Mouse (Mus musculus): ENCODE results near the gene Ppdpf. TPM values are rescaled to one million over a fixed set of nuclear protein-coding genes. Genes with fewer than 3 reads are reported as not detected.

Gene Ppdpf
- polyA plus RNA-seq, 2 experiments = 44.6 to 115 TPM

GRCm38 (mm10) chr2:181233443-181233842 is 46.4 kb downstream of the Ppdpf start:
- Histone ChIP-seq H3K9ac (replicated peaks) (no peak overlapping the region), H3K27ac (no peak overlapping the region), H3K27me3 (ENCODE audit: control insufficient read depth, insufficient read depth, low read length) (no peaks in the 10 kb centered on the region), H3K4me1 (replicated peaks; ENCODE audit: control insufficient read depth in 2 of 2, insufficient read depth in 2 of 2, low read length in 1 of 2) (no peaks in the 10 kb centered on the region), H3K9me3 (ENCODE audit: control insufficient read depth, low read length) (no peaks in the 10 kb centered on the region), H3K4me2 (ENCODE audit: low read depth) (no peak overlapping the region), H3K36me3 (replicated peaks; ENCODE audit: control insufficient read depth, insufficient read depth, low read depth) (no peaks in the 10 kb centered on the region; the same call in 1 of the 2 replicates), H3K4me3 (ENCODE audit: insufficient read depth in 1 of 2, low read depth in 2 of 2, low read length in 2 of 2) (no peak overlapping the region)
- WGBS (ENCODE audit: insufficient replicate concordance) = 88% methylated on average over 15 of the region's 15 CpGs
- DNase-seq (ENCODE audit: low read depth in 3 of 3, low spot score in 3 of 3) (no peak), ATAC-seq (ENCODE audit: insufficient read depth) (no peak)
- TF ChIP-seq CTCF (IDR thresholded peaks at IDR 0.05; ENCODE audit: low read depth) (no peak), EP300 (IDR thresholded peaks at IDR 0.05; ENCODE audit: low read depth) (no peak)

DNA sequence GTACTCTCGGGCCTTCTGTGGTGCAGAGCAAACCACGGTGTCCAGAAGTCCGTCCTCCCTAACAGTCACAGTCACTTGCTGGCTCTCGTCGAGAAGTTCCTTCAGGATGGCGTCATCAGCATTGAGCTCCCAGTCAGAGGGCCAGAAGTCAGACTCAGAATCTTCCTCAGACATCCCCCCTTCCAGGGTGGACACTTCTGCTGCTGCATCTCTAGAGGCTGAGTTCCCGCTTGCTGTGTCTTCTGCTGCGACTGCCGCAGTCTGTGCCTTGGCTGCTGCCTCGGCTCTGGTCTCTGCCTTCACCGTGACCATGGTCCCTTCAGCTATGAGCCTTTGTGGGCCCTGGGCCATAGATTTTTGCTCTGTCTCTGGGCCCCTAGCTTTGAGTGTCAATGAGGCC is 47.6 kb downstream of the Ppdpf start:
- H3K4me2 ChIP-seq (ENCODE audit: low read depth) = no peak overlapping the region
- no peak for ATAC-seq (ENCODE audit: insufficient read depth)
- TF ChIP-seq CTCF (IDR thresholded peaks at IDR 0.05; ENCODE audit: low read depth) = no peak
- no peak for TF ChIP-seq EP300 (IDR thresholded peaks at IDR 0.05; ENCODE audit: low read depth)
- no peaks in the 10 kb centered on the region for H3K27me3 ChIP-seq (ENCODE audit: control insufficient read depth, insufficient read depth, low read length)
- no peak overlapping the region for H3K4me3 ChIP-seq (ENCODE audit: insufficient read depth in 1 of 2, low read depth in 2 of 2, low read length in 2 of 2)
- no peaks in the 10 kb centered on the region for H3K4me1 ChIP-seq (replicated peaks; ENCODE audit: control insufficient read depth in 2 of 2, insufficient read depth in 2 of 2, low read length in 1 of 2)
- H3K9me3 ChIP-seq (ENCODE audit: control insufficient read depth, low read length) = no peaks in the 10 kb centered on the region
- DNase-seq (ENCODE audit: low read depth in 3 of 3, low spot score in 3 of 3) = no peak
- H3K27ac ChIP-seq = no peak overlapping the region
- 78% methylated on average over 11 of the region's 11 CpGs for WGBS (ENCODE audit: insufficient replicate concordance)
- no peak overlapping the region for H3K9ac ChIP-seq (replicated peaks)
- H3K36me3 ChIP-seq (replicated peaks; ENCODE audit: control insufficient read depth, insufficient read depth, low read depth) = no peaks in the 10 kb centered on the region; the same call in 1 of the 2 replicates

GRCm38 (mm10) chr2:181235681-181236566 is 48.9 kb downstream of the Ppdpf start:
- Histone ChIP-seq H3K27me3 (ENCODE audit: control insufficient read depth, insufficient read depth, low read length) (no peaks in the 10 kb centered on the region), H3K9me3 (ENCODE audit: control insufficient read depth, low read length) (no peaks in the 10 kb centered on the region), H3K9ac (replicated peaks) (no peak overlapping the region), H3K4me1 (replicated peaks; ENCODE audit: control insufficient read depth in 2 of 2, insufficient read depth in 2 of 2, low read length in 1 of 2) (0 out of 4 replicates have a peak, but pooled peaks cover 0 to under 1% of the 10 kb centered on the region in 2 experiments), H3K27ac (no peak overlapping the region), H3K36me3 (replicated peaks; ENCODE audit: control insufficient read depth, insufficient read depth, low read depth) (no peaks in the 10 kb centered on the region), H3K4me2 (ENCODE audit: low read depth) (no peak overlapping the region), H3K4me3 (ENCODE audit: insufficient read depth in 1 of 2, low read depth in 2 of 2, low read length in 2 of 2) (no peak overlapping the region)
- no peak for ATAC-seq (ENCODE audit: insufficient read depth)
- DNase-seq (ENCODE audit: low read depth in 3 of 3, low spot score in 3 of 3) = no peak
- no peak for TF ChIP-seq EP300 (IDR thresholded peaks at IDR 0.05; ENCODE audit: low read depth)
- TF ChIP-seq CTCF (IDR thresholded peaks at IDR 0.05; ENCODE audit: low read depth) = peak; percentile 70
- 76% methylated on average over 23 of the region's 23 CpGs for WGBS (ENCODE audit: insufficient replicate concordance)

GRCm38 (mm10) chr2:181237251-181238014 is 50.4 kb downstream of the Ppdpf start:
- no peak for ATAC-seq (ENCODE audit: insufficient read depth)
- no peak for TF ChIP-seq CTCF (IDR thresholded peaks at IDR 0.05; ENCODE audit: low read depth)
- no peak for TF ChIP-seq EP300 (IDR thresholded peaks at IDR 0.05; ENCODE audit: low read depth)
- H3K27me3 ChIP-seq (ENCODE audit: control insufficient read depth, insufficient read depth, low read length) = no peaks in the 10 kb centered on the region
- no peak overlapping the region for H3K4me3 ChIP-seq (ENCODE audit: insufficient read depth in 1 of 2, low read depth in 2 of 2, low read length in 2 of 2)
- H3K27ac ChIP-seq = no peak overlapping the region
- no peaks in the 10 kb centered on the region for H3K36me3 ChIP-seq (replicated peaks; ENCODE audit: control insufficient read depth, insufficient read depth, low read depth)
- H3K4me2 ChIP-seq (ENCODE audit: low read depth) = no peak overlapping the region
- no peak for DNase-seq (ENCODE audit: low read depth in 3 of 3, low spot score in 3 of 3)
- peaks cover 0 to 10% of the 10 kb centered on the region in 2 experiments; a peak in 1 of 4 replicates for H3K4me1 ChIP-seq (replicated peaks; ENCODE audit: control insufficient read depth in 2 of 2, insufficient read depth in 2 of 2, low read length in 1 of 2)
- H3K9ac ChIP-seq (replicated peaks) = no peak overlapping the region
- 82% methylated on average over 17 of the region's 17 CpGs for WGBS (ENCODE audit: insufficient replicate concordance)
- no peaks in the 10 kb centered on the region for H3K9me3 ChIP-seq (ENCODE audit: control insufficient read depth, low read length)

Data from liver, embryonic 14.5 days (tissue).